Mouse (Mus musculus) neural tube, embryonic 15.5 days (tissue): ENCODE data around the gene Nlrc4. TPM values are rescaled to one million over a fixed set of nuclear protein-coding genes. Genes with fewer than 3 reads are reported as not detected.
A peak's percentile ranks its signal among the peaks of the same experiment; 100 is the strongest.

Source experiments
- ATAC-seq: fragments of 200-750 bp; cut with Nextera tagmentation; 2 replicates; pipeline ENCODE4 v1.8.0; 2017; ENCODE audit warnings: mild to moderate bottlenecking, moderate TSS enrichment, moderate library complexity; ENCODE audit not compliant: low FRiP score
- H3K27ac ChIP-seq: fragments of 300-500 bp; sonication (generic); replicated peaks from 2 replicates; pipeline ENCODE4 v1.5.1; 2015; ENCODE audit warnings: mild to moderate bottlenecking, inconsistent platforms
- H3K27me3 ChIP-seq: fragments of 300-500 bp; sonication (generic); replicated peaks from 2 replicates; pipeline ENCODE4 v1.6.1; 2015; ENCODE audit warnings: inconsistent platforms
- H3K36me3 ChIP-seq: fragments of 300-500 bp; sonication (generic); 2 replicates; pipeline ENCODE4 v1.6.1; 2015; ENCODE audit warnings: inconsistent platforms
- H3K4me1 ChIP-seq: fragments of 300-500 bp; sonication (generic); 2 replicates; pipeline ENCODE4 v1.6.1; 2015; ENCODE audit warnings: inconsistent platforms
- H3K4me2 ChIP-seq: fragments of 300-500 bp; sonication (generic); 2 replicates; pipeline ENCODE4 v1.6.1; 2015; ENCODE audit warnings: inconsistent platforms, mild to moderate bottlenecking, moderate library complexity
- H3K4me3 ChIP-seq: fragments of 300-500 bp; sonication (generic); replicated peaks from 2 replicates; pipeline ENCODE4 v1.5.1; 2015; ENCODE audit warnings: mild to moderate bottlenecking, inconsistent platforms
- H3K9ac ChIP-seq: fragments of 300-500 bp; sonication (generic); replicated peaks from 2 replicates; pipeline ENCODE4 v1.6.1; 2015; ENCODE audit warnings: mild to moderate bottlenecking, inconsistent platforms
- H3K9me3 ChIP-seq: fragments of 300-500 bp; sonication (generic); replicated peaks from 2 replicates; pipeline ENCODE4 v1.6.1; 2016; ENCODE audit warnings: inconsistent platforms
- WGBS: fragments of 180-500 bp; shearing (Covaris S2); methylation state at CpG from one replicate; pipeline ENCODE4 v1.1.7; 2015; ENCODE audit warnings: mixed read lengths; 5-methylcytosine and 5-hydroxymethylcytosine counted together
- polyA plus RNA-seq: library from polyadenylated mRNA; unstranded; fragments of >200 nt; fragmentation: Nextera tagmentation; extraction: Ambion mirVana; gene quantifications from 2 replicates; pipeline ENCODE4 v1.2.1, GENCODE M21; 2015

Nlrc4 gene
- polyA plus RNA-seq, 1 experiment from 2014 or later, result 0.37 TPM

DNA sequence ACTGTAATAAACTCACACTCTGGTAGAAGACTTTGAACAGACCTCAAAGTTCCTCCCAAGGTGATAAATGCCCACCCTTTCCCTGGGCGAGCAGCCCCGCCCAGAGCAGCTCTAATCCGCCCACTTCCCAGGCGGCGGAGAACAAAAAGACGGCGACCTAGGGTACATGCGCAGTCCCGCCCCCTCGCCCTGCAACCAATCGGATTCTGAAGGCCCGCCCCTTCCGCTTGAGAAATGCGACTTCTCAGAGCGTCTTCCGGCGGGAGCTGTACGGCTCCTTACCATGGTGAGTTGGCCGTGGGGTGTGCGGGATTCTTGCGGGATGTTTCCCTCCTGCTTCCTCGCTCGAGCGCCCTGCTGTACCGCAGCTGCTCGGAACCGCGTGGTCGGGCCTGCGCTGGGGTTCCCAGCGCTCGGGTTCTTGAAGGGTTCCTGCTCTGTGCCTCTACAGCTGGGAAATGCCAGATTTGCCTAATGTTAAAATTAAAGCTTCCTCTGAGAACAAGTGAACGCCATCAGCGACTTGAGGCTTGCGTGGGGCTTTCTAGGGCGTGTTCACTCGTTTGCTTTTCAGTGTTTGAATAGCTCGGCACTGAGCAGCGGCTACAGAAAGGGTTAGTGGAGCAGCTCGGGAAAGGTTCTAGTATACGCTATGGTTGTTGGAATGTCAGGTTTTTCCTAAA is 63.4 kb downstream of the Nlrc4 start, which contains the start of gene Slc30a6:
Gene Slc30a6, plus strand, starts transcription at position 226 of the 683 bp plus-strand sequence.
- H3K9ac ChIP-seq, result peak within 1 kb of the TSS; percentile 97
- WGBS, result under 1% methylated on average over 41 of the region's 41 CpGs

DNA sequence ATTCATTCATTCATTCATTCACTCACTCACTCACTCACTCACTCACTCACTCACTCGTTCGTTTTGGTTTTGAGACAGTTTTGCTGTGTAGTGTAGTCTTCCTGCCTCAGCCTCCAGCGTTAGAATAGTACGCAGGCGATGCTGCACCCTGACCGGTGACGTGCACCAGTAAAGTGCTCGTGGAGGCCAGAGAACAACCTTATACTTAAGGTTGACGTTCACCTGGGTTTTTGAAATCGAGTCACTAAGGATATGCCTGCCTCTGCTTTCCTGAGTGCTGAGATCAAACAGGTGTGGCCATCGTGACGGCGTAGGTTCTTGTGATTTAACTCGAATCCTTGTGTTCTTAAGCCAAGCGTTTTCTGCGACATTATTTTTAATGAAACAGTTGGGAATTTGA is 64.1 kb downstream of the Nlrc4 start:
- peak overlapping the region; percentile 73 for H3K4me2 ChIP-seq
- H3K4me1 ChIP-seq, result peaks cover 14% of the 10 kb centered on the region
- no peaks in the 10 kb centered on the region for H3K36me3 ChIP-seq
- peak; percentile 32 for ATAC-seq
- peak overlapping the region; percentile 91 for H3K4me3 ChIP-seq
- no peaks in the 10 kb centered on the region for H3K9me3 ChIP-seq
- H3K27ac ChIP-seq, result peak overlapping the region; percentile 56; the same call in 1 of the 2 replicates
- H3K9ac ChIP-seq, result peak overlapping the region; percentile 97
- WGBS, result 32% methylated on average over 16 of the region's 16 CpGs
- no peaks in the 10 kb centered on the region for H3K27me3 ChIP-seq

More for the DNA sequence above, 63.4 kb downstream of the Nlrc4 start, which contains the start of gene Slc30a6:
- Histone ChIP-seq H3K4me1 (peaks cover 14% of the 10 kb centered on the region), H3K36me3 (no peaks in the 10 kb centered on the region), H3K4me3 (peak within 1 kb of the TSS; percentile 91), H3K4me2 (peak within 1 kb of the TSS; percentile 73), H3K27me3 (no peaks in the 10 kb centered on the region), H3K9me3 (no peaks in the 10 kb centered on the region), H3K27ac (peak within 1 kb of the TSS; percentile 94)
- peak; percentile 100 for ATAC-seq

DNA sequence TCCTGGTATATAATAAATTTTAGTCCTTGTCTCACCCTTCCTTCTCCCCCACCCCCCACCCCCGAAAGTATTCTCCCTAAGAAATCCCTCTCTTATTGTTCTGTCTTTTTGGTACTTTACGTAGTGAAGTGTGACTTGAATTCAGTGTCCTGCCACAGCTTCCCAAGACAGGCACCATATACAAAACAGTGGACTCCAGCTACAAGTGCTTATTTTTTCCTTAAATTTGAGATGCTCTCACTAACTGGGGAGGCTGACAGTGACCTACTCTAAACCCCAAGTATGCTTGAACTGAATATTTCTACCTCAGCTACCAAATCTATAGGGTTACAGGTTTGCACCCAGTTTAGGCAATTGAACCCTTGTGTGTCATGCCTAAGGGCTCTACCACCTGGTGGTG is 64.6 kb downstream of the Nlrc4 start:
- WGBS, result 71% methylated on average over 2 of the region's 2 CpGs
- Histone ChIP-seq H3K4me1 (peaks cover 14% of the 10 kb centered on the region), H3K9me3 (no peaks in the 10 kb centered on the region), H3K4me3 (no peak overlapping the region; the same call in 1 of the 2 replicates), H3K27ac (no peak overlapping the region), H3K27me3 (no peaks in the 10 kb centered on the region), H3K9ac (no peak overlapping the region), H3K36me3 (no peaks in the 10 kb centered on the region), H3K4me2 (peak overlapping the region; percentile 73; the same call in 1 of the 2 replicates)
- ATAC-seq, result no peak

DNA sequence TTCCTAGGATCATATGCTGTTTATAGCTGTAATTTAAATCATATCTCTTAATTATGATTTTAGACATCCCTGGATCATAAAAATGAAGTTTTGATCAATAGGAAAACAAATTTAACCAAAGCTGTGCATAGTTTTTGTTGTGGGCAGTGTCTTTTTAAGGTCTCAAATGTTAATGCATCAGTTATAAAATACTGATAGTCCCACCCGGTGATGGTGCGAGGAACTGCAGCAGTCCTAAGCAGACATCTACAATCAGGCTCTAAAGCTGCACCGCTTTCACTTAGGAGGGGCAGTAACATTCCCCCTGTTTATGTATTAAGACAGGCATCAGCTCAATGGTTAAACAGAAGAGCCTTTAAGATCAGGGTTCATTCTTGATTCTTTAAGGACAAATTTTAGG is 69.1 kb downstream of the Nlrc4 start:
- Histone ChIP-seq H3K27me3 (no peaks in the 10 kb centered on the region), H3K27ac (no peak overlapping the region), H3K9ac (no peak overlapping the region), H3K4me3 (no peak overlapping the region), H3K4me2 (no peak overlapping the region), H3K36me3 (peaks cover 34% of the 10 kb centered on the region), H3K4me1 (peaks cover 2% of the 10 kb centered on the region), H3K9me3 (no peaks in the 10 kb centered on the region)
- ATAC-seq, result no peak
- WGBS, result 81% methylated on average over 3 of the region's 3 CpGs

DNA sequence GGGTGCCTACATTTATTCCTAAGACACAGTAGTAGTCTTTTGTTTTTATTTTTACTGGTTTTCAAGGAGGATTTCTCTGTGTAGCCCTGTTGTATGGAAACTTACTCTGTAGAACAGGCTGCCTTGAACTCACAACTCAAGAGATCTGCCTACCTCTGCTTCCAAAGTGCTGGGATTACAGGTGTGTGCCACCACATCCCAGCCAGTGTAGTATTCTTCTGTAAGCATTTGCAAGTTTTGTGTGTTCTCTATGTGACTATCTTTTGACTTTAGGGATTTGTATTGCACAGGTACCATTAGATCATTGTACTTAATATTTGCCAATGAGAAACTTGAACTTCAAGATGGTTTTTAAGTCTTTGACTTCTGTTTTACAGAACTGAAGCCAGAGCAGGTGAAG is 72.3 kb downstream of the Nlrc4 start:
- H3K4me2 ChIP-seq, result no peak overlapping the region
- H3K36me3 ChIP-seq, result peaks cover 57% of the 10 kb centered on the region
- no peak for ATAC-seq
- H3K4me3 ChIP-seq, result no peak overlapping the region
- no peaks in the 10 kb centered on the region for H3K9me3 ChIP-seq
- H3K27me3 ChIP-seq, result no peaks in the 10 kb centered on the region
- no peaks in the 10 kb centered on the region for H3K4me1 ChIP-seq
- H3K9ac ChIP-seq, result no peak overlapping the region
- no peak overlapping the region for H3K27ac ChIP-seq

DNA sequence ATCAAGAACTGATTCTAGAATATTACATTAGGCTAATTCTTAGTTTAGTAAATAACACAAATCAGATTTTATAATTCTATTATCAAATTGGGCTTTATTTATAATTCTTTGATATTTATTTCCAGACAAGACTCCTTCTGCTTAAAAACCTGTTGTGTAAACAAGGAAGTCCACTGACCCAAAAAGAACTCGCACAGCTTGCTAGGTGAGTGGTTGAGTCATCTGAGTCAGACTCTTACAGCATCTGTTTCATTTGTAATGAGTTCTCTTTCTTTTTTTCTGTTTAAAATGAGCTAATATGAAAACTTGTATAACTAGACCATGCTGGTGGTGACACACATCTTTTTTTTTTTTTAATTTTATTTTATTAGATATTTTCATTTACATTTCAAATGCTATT is 82.0 kb downstream of the Nlrc4 start:
- Histone ChIP-seq H3K4me1 (no peaks in the 10 kb centered on the region), H3K9ac (no peak overlapping the region), H3K4me3 (no peak overlapping the region), H3K4me2 (no peak overlapping the region), H3K36me3 (peaks cover 70% of the 10 kb centered on the region), H3K9me3 (no peaks in the 10 kb centered on the region), H3K27ac (no peak overlapping the region), H3K27me3 (no peaks in the 10 kb centered on the region)
- ATAC-seq, result no peak
- WGBS, result 96% methylated on average over 1 of the region's 1 CpGs

Other genes starting within 250 kb of the Nlrc4 start
- 56.6 and 63.5 TPM in 2 replicates for gene Memo1, start 163.6 kb downstream of the Nlrc4 start, polyA plus RNA-seq
- 236 and 249 TPM in 2 replicates for gene Dpy30, start 135.2 kb downstream of the Nlrc4 start, polyA plus RNA-seq
- 24.1 and 31.5 TPM in 2 replicates for gene Spast, start 120.2 kb downstream of the Nlrc4 start, polyA plus RNA-seq
- gene Slc30a6, start 63.5 kb downstream of the Nlrc4 start, polyA plus RNA-seq, result 31.4 and 32.6 TPM in 2 replicates
- gene Yipf4, start 30.4 kb upstream of the Nlrc4 start, polyA plus RNA-seq, result 56.1 and 56.2 TPM in 2 replicates
- 80.0 and 81.9 TPM in 2 replicates for gene Birc6, start 69.2 kb upstream of the Nlrc4 start, polyA plus RNA-seq